Mouse (Mus musculus): ENCODE measurements around the gene Tfeb. TPM values are rescaled to one million over a fixed set of nuclear protein-coding genes. Genes with fewer than 3 reads are reported as not detected.

Tfeb gene
- polyA plus RNA-seq, 1 experiment = 36.4 TPM

DNA sequence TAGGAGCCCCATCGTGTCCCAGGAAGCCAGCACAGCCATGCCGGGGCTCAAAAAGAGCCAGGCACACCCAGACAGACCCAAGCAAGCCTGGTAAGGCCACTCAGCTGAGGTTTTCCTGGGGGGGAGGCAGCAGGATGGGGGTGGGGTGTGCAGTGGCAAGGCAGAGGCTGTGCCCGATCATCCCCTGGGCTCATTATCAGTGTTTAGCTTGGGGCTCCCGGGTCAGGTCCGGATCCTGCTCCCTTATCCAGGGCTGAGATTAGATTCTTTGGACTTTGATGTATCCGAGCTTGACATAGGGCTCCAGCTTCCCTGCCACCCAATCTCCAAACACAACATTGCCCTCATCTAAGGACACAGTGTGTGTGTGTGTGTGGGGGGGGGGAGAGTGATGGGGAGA, 24.9 kb upstream of the Tfeb start:
- Histone ChIP-seq H3K4me3 (ENCODE audit: insufficient read depth, low read depth, low read length) (no peak overlapping the region), H3K27ac (ENCODE audit: insufficient read depth, low read depth, low read length) (no peak overlapping the region), H3K36me3 (ENCODE audit: control insufficient read depth, insufficient read depth, low read length) (no peaks in the 10 kb centered on the region), H3K4me1 (ENCODE audit: control insufficient read depth, insufficient read depth, low read length) (0 out of 2 replicates have a peak, but pooled peaks cover 2% of the 10 kb centered on the region), H3K27me3 (replicated peaks; ENCODE audit: control insufficient read depth, insufficient read depth, low read length) (no peaks in the 10 kb centered on the region)
- no peak for DNase-seq
- 76% methylated on average over 6 of the region's 6 CpGs for WGBS
- TF ChIP-seq CTCF (conservative IDR thresholded peaks at IDR 0.05; ENCODE audit: insufficient read depth, insufficient read length, low read depth, low read length) (no peak), POLR2A (IDR thresholded peaks at IDR 0.05; ENCODE audit: low read depth, low read length) (no peak)

DNA sequence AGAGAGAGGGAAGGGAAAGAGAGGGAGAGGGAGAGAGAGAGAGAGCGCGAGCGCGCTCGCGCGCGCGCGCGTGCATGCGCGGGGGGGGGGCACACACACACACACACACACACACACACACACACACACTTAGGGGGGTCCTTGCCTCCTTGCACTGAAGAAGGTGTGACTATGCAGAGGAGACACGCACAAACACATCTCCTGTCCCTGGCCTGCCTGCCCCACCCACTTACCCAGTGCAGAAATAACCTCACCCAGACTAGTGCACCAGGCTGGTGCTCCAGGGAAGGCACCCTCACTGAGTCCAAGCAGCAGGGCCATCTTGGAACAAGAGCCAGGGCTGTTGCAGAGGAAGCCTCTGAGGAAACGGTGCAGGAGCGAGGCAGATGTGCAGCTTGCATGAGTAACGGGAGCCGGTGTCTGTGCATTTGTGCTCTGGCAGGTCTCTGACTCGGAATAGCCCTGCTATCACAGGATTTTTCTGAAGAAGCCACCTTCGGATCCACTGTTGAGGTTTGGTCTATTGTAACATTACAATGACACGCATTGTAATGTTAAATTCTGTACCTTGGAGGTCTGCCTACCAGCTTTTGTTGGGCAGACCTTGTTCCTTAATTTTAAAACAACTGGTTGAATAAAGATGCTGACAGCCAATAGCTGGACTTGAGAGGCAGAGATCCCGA, 23.8 kb upstream of the Tfeb start:
- Histone ChIP-seq H3K27ac (ENCODE audit: insufficient read depth, low read depth, low read length) (no peak overlapping the region), H3K36me3 (ENCODE audit: control insufficient read depth, insufficient read depth, low read length) (no peaks in the 10 kb centered on the region), H3K4me1 (ENCODE audit: control insufficient read depth, insufficient read depth, low read length) (no peaks in the 10 kb centered on the region), H3K4me3 (ENCODE audit: insufficient read depth, low read depth, low read length) (no peak overlapping the region), H3K27me3 (replicated peaks; ENCODE audit: control insufficient read depth, insufficient read depth, low read length) (no peaks in the 10 kb centered on the region)
- no peak for DNase-seq
- no peak for TF ChIP-seq CTCF (conservative IDR thresholded peaks at IDR 0.05; ENCODE audit: insufficient read depth, insufficient read length, low read depth, low read length)
- WGBS = 53% methylated on average over 22 of the region's 22 CpGs

DNA sequence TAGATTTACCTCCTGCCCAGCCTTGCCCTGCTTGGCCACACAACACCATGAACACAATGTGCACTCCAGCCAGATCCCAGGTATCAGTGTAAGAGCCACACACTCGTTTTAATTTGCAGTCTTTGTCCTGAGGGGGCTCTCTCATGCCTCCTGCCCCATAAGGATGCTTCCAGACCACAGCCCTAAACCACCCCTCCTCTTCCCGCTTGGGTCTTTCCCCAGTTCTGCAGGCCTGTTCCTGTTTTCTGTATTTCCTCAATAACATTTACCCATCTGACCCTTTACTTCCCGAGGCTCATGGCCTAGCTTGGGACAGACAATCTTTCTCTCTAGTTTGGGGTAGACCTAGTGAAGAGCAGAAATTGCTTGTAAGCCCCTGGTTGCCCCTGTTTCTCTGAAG, 21.8 kb upstream of the Tfeb start:
- H3K36me3 ChIP-seq (ENCODE audit: control insufficient read depth, insufficient read depth, low read length) = no peaks in the 10 kb centered on the region
- H3K27ac ChIP-seq (ENCODE audit: insufficient read depth, low read depth, low read length) = no peak overlapping the region
- no peaks in the 10 kb centered on the region for H3K27me3 ChIP-seq (replicated peaks; ENCODE audit: control insufficient read depth, insufficient read depth, low read length)
- no peaks in the 10 kb centered on the region for H3K4me1 ChIP-seq (ENCODE audit: control insufficient read depth, insufficient read depth, low read length)
- WGBS = 60% methylated on average over 3 of the region's 3 CpGs
- no peak for DNase-seq
- H3K4me3 ChIP-seq (ENCODE audit: insufficient read depth, low read depth, low read length) = no peak overlapping the region
- TF ChIP-seq POLR2A (IDR thresholded peaks at IDR 0.05; ENCODE audit: low read depth, low read length) (no peak), CTCF (conservative IDR thresholded peaks at IDR 0.05; ENCODE audit: insufficient read depth, insufficient read length, low read depth, low read length) (no peak)

DNA sequence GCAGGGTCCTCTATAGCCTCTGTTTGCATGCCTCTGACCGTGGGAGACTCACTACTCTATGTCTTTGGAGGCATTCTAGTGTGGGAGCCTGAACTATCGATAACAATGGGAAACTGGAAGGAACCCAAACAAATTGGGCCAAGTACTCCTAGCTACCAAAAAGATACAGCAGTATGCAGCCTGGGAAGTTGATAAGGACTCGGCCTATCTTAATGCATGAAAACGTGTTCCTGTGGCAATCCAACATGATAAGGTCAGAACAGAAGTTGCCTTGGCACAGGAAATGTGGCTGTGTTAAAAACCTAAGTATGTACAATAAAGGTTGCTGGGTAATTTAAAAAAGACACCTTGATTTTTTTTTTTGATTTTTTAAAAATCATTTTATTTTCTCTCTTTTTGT, 15.6 kb upstream of the Tfeb start:
- H3K36me3 ChIP-seq (ENCODE audit: control insufficient read depth, insufficient read depth, low read length) = no peaks in the 10 kb centered on the region
- H3K4me1 ChIP-seq (ENCODE audit: control insufficient read depth, insufficient read depth, low read length) = no peaks in the 10 kb centered on the region
- no peaks in the 10 kb centered on the region for H3K27me3 ChIP-seq (replicated peaks; ENCODE audit: control insufficient read depth, insufficient read depth, low read length)
- 76% methylated on average over 4 of the region's 4 CpGs for WGBS
- no peak overlapping the region for H3K27ac ChIP-seq (ENCODE audit: insufficient read depth, low read depth, low read length)
- no peak for DNase-seq
- no peak overlapping the region for H3K4me3 ChIP-seq (ENCODE audit: insufficient read depth, low read depth, low read length)
- no peak for TF ChIP-seq POLR2A (IDR thresholded peaks at IDR 0.05; ENCODE audit: low read depth, low read length)
- TF ChIP-seq CTCF (conservative IDR thresholded peaks at IDR 0.05; ENCODE audit: insufficient read depth, insufficient read length, low read depth, low read length) = no peak

DNA sequence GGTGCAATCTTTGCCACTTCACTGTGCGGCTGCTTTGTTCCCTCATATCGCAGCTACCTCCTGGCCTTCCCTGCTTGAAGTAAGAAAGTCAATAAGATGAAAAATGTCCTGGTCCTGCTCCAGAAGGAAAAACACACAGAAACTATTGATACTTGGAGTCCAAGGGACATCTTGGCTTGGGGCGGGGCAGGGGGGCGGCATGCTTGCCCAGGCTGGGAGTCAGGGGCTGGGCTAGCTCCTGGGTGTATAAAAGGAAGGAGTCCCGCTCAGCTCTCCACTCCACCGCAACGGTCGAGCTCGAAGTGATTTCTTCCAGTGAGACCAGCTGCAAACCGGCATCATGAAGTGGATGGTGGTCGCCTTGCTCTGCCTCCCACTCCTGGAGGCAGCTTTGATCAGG, 10.3 kb upstream of the Tfeb start, which contains the start of gene Pgc:
Pgc (plus strand) TSS at position 277 of the 400 bp plus-strand sequence.
- 61% methylated on average over 11 of the region's 11 CpGs for WGBS
- no peak for DNase-seq
- Histone ChIP-seq H3K36me3 (ENCODE audit: control insufficient read depth, insufficient read depth, low read length) (no peaks in the 10 kb centered on the region), H3K4me1 (ENCODE audit: control insufficient read depth, insufficient read depth, low read length) (no peaks in the 10 kb centered on the region), H3K27ac (ENCODE audit: insufficient read depth, low read depth, low read length) (no peak within 1 kb of the TSS), H3K4me3 (ENCODE audit: insufficient read depth, low read depth, low read length) (no peak within 1 kb of the TSS), H3K27me3 (replicated peaks; ENCODE audit: control insufficient read depth, insufficient read depth, low read length) (no peaks in the 10 kb centered on the region)
- TF ChIP-seq POLR2A (IDR thresholded peaks at IDR 0.05; ENCODE audit: low read depth, low read length) (no peak), CTCF (conservative IDR thresholded peaks at IDR 0.05; ENCODE audit: insufficient read depth, insufficient read length, low read depth, low read length) (no peak)

DNA sequence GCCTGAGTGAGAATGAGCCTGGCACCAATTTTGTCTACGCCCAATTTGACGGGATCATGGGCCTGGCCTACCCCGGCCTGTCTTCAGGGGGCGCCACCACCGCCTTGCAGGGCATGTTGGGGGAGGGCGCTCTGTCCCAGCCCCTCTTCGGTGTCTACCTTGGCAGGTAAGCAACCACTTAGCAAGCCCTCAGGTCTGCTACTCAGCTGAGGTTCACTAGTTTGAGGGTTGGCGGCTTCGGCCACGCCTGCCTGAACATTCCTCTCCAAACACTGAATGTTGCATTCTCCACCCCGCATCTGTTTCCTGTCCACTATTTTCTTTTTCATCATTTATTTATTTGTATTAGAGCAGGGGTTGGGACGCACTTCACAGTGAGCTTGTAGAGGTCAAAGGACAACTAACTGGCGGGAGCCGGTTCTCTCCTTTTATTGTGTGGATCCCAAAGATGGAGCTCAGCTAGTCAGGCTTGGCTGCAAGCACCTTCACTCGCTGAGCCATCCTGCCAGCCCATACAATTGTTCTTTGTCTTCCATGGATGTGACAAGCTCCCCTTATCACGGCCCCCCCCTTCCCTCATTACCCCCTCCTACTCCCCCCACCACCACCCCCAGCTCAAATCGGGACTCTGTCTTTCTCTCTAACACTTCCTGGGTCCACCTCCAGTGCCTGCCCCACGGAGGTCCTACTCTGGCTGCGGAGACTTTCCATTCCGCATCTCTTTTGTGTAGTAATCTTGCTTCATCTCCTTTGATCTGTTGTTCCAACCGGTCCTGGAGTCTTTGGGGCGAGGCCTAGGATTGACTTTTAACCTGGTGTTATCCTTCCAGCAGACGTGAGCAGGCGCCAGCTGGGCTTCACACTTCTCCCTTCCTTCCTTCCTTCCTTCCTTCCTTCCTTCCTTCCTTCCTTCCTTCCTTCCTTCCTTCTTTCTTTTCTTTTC, 5.9 kb upstream of the Tfeb start:
- DNase-seq = no peak
- WGBS = 51% methylated on average over 24 of the region's 24 CpGs
- Histone ChIP-seq H3K27me3 (replicated peaks; ENCODE audit: control insufficient read depth, insufficient read depth, low read length) (no peaks in the 10 kb centered on the region), H3K36me3 (ENCODE audit: control insufficient read depth, insufficient read depth, low read length) (no peaks in the 10 kb centered on the region), H3K27ac (ENCODE audit: insufficient read depth, low read depth, low read length) (no peak overlapping the region), H3K4me1 (ENCODE audit: control insufficient read depth, insufficient read depth, low read length) (no peaks in the 10 kb centered on the region), H3K4me3 (ENCODE audit: insufficient read depth, low read depth, low read length) (no peak overlapping the region)
- TF ChIP-seq POLR2A (IDR thresholded peaks at IDR 0.05; ENCODE audit: low read depth, low read length) (no peak), CTCF (conservative IDR thresholded peaks at IDR 0.05; ENCODE audit: insufficient read depth, insufficient read length, low read depth, low read length) (no peak)

DNA sequence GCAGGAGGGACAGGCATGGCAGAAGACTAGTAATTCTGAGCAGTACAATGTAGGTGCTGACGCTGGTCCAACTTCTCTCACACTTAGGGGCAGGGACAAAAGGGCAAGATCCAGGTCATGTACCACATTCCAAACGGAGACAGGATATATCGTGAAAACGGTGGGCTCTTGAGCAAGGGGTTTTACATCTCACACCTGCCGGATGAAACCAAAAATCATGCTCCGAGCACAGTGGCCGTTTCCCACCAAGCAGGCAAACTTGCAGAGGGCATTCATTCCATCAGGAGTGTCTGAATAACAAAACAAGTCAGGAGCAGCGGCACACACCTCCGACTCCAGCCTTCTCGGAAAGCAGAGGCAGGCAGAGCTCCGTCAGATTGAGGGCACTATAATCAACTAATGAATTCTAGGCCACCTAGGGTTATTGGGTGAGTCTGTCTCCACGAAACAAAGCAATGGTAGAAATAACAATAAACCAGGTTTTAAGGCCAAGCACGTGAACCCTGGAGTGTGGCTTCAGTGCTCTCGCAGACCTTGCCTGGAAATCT, 1.2 kb upstream of the Tfeb start:
- Histone ChIP-seq H3K36me3 (ENCODE audit: control insufficient read depth, insufficient read depth, low read length) (no peaks in the 10 kb centered on the region), H3K27me3 (replicated peaks; ENCODE audit: control insufficient read depth, insufficient read depth, low read length) (no peaks in the 10 kb centered on the region), H3K4me3 (ENCODE audit: insufficient read depth, low read depth, low read length) (no peak overlapping the region), H3K4me1 (ENCODE audit: control insufficient read depth, insufficient read depth, low read length) (0 out of 2 replicates have a peak, but pooled peaks cover 9% of the 10 kb centered on the region), H3K27ac (ENCODE audit: insufficient read depth, low read depth, low read length) (no peak overlapping the region)
- TF ChIP-seq CTCF (conservative IDR thresholded peaks at IDR 0.05; ENCODE audit: insufficient read depth, insufficient read length, low read depth, low read length) = no peak
- TF ChIP-seq POLR2A (IDR thresholded peaks at IDR 0.05; ENCODE audit: low read depth, low read length) = no peak
- DNase-seq = no peak
- 69% methylated on average over 14 of the region's 14 CpGs for WGBS

Measured in kidney, adult 2 months (tissue).